Mouse (Mus musculus) adrenal gland, adult 18-20 months (tissue): ENCODE measurements at regions not wholly inside any gene's neighbourhood (a gene's known extent, or its start where the extent isn't known, plus 50 kb on each side); places are given as distances from the start of the nearest gene placed in this dataset.

Experiments
- DNase-seq, 2 experiments: peaks; one replicate each; pipeline ENCODE4 v3.0.0; 2021 to 2022; ENCODE audit warnings: low spot score in 2 of 2

DNA sequence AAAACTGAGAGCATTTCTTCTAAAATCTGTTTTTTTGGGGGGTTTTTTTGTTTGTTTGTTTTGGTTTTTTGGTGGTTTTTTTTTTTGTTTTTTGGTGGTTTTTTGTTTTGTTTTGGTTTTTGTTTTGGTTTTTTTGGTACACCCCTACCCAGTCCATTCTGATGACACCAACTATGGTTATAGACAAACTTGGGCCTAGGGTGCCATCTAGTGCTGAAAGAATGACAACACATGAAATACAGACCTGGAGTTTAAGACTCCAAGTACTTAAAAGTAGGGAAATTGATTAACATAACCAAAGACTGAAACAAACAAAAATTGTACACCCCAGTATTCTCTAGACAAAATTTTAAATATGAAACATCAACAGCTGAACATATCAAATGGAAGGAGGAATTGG, 76.0 kb upstream of the Ano5 start:
- peak in 1 of 2 experiments; percentile 5 for DNase-seq

GRCm38 (mm10) chr7:51454989-51455692, 55.7 kb upstream of the Ano5 start:
- no peak for DNase-seq

GRCm38 (mm10) chr7:51458757-51459156, 52.1 kb upstream of the Ano5 start:
- DNase-seq, result no peak
